Mouse (Mus musculus): Measurements from ENCODE around the gene Trim11. TPM values are rescaled to one million over a fixed set of nuclear protein-coding genes. Genes with fewer than 3 reads are reported as not detected.

Trim11 gene
- total and polyA plus RNA-seq, 3 experiments: 24.8 to 27.0 TPM; not detected in 1

- Histone ChIP-seq H3K4me1 (ENCODE audit: control insufficient read depth in 1 of 2, insufficient read depth in 2 of 2, low read length in 2 of 2) (peaks cover 15 to 16% of the 10 kb centered on the region in 2 experiments), H3K4me3 (ENCODE audit: control insufficient read depth in 1 of 2, insufficient read depth in 1 of 2, low read depth in 2 of 2, low read length in 2 of 2) (no peak overlapping the region), H3K79me2 (ENCODE audit: control insufficient read depth, insufficient read depth, low read length, poor library complexity) (peaks cover 48% of the 10 kb centered on the region), H3K9ac (ENCODE audit: control insufficient read depth, low read depth, low read length, poor library complexity, severe bottlenecking) (no peak overlapping the region), H3K27ac (ENCODE audit: control insufficient read depth, low read depth, low read length) (no peak overlapping the region), H3K27me3 (ENCODE audit: control insufficient read depth in 1 of 2, insufficient read depth in 2 of 2, low read length in 2 of 2) (no peaks in the 10 kb centered on the region), H3K9me3 (replicated peaks; ENCODE audit: insufficient read depth, low read length) (no peaks in the 10 kb centered on the region), H3K36me3 (ENCODE audit: control insufficient read depth in 1 of 2, insufficient read depth in 2 of 2, low read length in 2 of 2) (peaks cover 7 to 19% of the 10 kb centered on the region in 2 experiments; a peak in 3 of 4 replicates)
- TF ChIP-seq USF2 (IDR thresholded peaks at IDR 0.05; ENCODE audit: borderline replicate concordance in 1 of 2, insufficient read depth in 1 of 2, low read depth in 1 of 2, low read length in 2 of 2) (no peak), MEF2A (IDR thresholded peaks at IDR 0.05; ENCODE audit: extremely low read depth, insufficient replicate concordance, low read depth, low read length, poor library complexity, severe bottlenecking) (no peak), BHLHE40 (IDR thresholded peaks at IDR 0.05; ENCODE audit: borderline replicate concordance, low read depth, low read length) (no peak), RAD21 (IDR thresholded peaks at IDR 0.05; ENCODE audit: low read depth, low read length) (no peak), E2F4 (IDR thresholded peaks at IDR 0.05; ENCODE audit: borderline replicate concordance, low read depth, low read length) (no peak), SMC3 (IDR thresholded peaks at IDR 0.05; ENCODE audit: low read depth, low read length) (no peak), CTCF (IDR thresholded peaks at IDR 0.05 in 2 of 3, conservative IDR thresholded peaks at IDR 0.05 in 1 of 3; ENCODE audit: control insufficient read depth in 1 of 3, insufficient read depth in 1 of 3, low read depth in 2 of 3, low read length in 3 of 3, poor library complexity in 1 of 3, severe bottlenecking in 1 of 3) (no peak), CHD2 (IDR thresholded peaks at IDR 0.05; ENCODE audit: low read length) (no peak), RCOR1 (IDR thresholded peaks at IDR 0.05; ENCODE audit: low read depth, low read length) (no peak), ZC3H11A (IDR thresholded peaks at IDR 0.05; ENCODE audit: low read depth, low read length) (no peak), NELFE (IDR thresholded peaks at IDR 0.05; ENCODE audit: low read depth, low read length) (no peak), KAT2A (conservative IDR thresholded peaks at IDR 0.05; ENCODE audit: low read depth, low read length) (no peak)
- no peak for DNase-seq (ENCODE audit: low read depth, low spot score)
These were observed 2.6 kb downstream of the Trim11 start for GRCm38 (mm10) chr11:58980381-58980990.

- Histone ChIP-seq H3K27ac (ENCODE audit: control insufficient read depth, low read depth, low read length) (no peak overlapping the region), H3K36me3 (ENCODE audit: control insufficient read depth in 1 of 2, insufficient read depth in 2 of 2, low read length in 2 of 2) (peaks cover 12 to 16% of the 10 kb centered on the region in 2 experiments), H3K4me3 (ENCODE audit: control insufficient read depth in 1 of 2, insufficient read depth in 1 of 2, low read depth in 2 of 2, low read length in 2 of 2) (no peak overlapping the region)
These were observed 3.9 kb downstream of the Trim11 start for GRCm38 (mm10) chr11:58981541-58982447.

More at GRCm38 (mm10) chr11:58981541-58982447, 3.9 kb downstream of the Trim11 start:
- peaks cover 43% of the 10 kb centered on the region for H3K79me2 ChIP-seq (ENCODE audit: control insufficient read depth, insufficient read depth, low read length, poor library complexity)
- DNase-seq (ENCODE audit: low read depth, low spot score): no peak
- no peaks in the 10 kb centered on the region for H3K9me3 ChIP-seq (replicated peaks; ENCODE audit: insufficient read depth, low read length)
- no peak overlapping the region for H3K9ac ChIP-seq (ENCODE audit: control insufficient read depth, low read depth, low read length, poor library complexity, severe bottlenecking)
- TF ChIP-seq ETS1 (IDR thresholded peaks at IDR 0.05; ENCODE audit: low read depth, low read length) (no peak), JUND (IDR thresholded peaks at IDR 0.05; ENCODE audit: low read depth, low read length) (no peak), BHLHE40 (IDR thresholded peaks at IDR 0.05; ENCODE audit: borderline replicate concordance, low read depth, low read length) (no peak), MAX (IDR thresholded peaks at IDR 0.05; ENCODE audit: low read length) (no peak), SMC3 (IDR thresholded peaks at IDR 0.05; ENCODE audit: low read depth, low read length) (no peak)
- peaks cover 11 to 14% of the 10 kb centered on the region in 2 experiments for H3K4me1 ChIP-seq (ENCODE audit: control insufficient read depth in 1 of 2, insufficient read depth in 2 of 2, low read length in 2 of 2)
- H3K27me3 ChIP-seq (ENCODE audit: control insufficient read depth in 1 of 2, insufficient read depth in 2 of 2, low read length in 2 of 2): no peaks in the 10 kb centered on the region

Data from MEL (cell line).